ENCODE assay signal across 19 mouse cellular contexts in the genomic region with DNA sequence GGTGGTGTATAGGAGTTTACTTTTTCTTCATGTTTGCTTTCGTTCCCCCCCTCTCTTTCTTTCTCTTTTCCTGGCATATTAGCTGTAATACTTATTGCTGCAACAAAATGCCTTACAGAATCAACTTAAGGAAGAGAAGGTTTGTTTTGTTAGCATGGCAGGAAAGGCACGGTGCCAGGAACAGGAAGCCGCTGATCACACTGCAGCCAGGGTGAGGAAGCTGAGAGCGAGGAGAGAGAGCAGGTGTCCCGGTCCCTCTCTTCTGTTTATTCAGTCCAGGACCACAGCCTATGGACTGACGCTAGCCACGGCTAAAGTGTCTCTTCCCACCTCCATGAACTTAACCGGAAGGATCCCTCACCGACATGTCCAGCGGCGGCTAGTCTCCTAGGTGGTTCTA. TPM values are rescaled to one million over a fixed set of nuclear protein-coding genes. Genes with fewer than 3 reads are reported as not detected.
DNase-seq lines count a peak whose midpoint lies in the region; ATAC-seq and TF ChIP-seq lines count a peak whose summit lies in the region.
"Had no signal": no experiment of that assay in that cellular context is flagged by ENCODE, and none has a peak within 500 bp of the region (broad histone marks: within the 10 kb centered on the region; RNA-seq: fewer than 3 reads in every experiment).

No protein-coding gene starts in this region.

- no peak overlapping the region for H3K4me2 ChIP-seq in embryonic facial prominence, embryonic 12.5 days (replicated peaks)
- no peak overlapping the region for H3K4me2 ChIP-seq in kidney, postnatal 0 days (ENCODE audit: low read length)
- H3K4me2 ChIP-seq: forebrain, embryonic 15.5 days; midbrain, embryonic 12.5 days had no signal

- WGBS in embryonic facial prominence, embryonic 12.5 days: 57% methylated on average over 11 of the region's 11 CpGs
- WGBS in embryonic facial prominence, embryonic 10.5 days: 64% methylated on average over 11 of the region's 11 CpGs
- WGBS in kidney, postnatal 0 days: 36% methylated on average over 11 of the region's 11 CpGs

- 0 out of 2 replicates have a peak overlapping the region, but pooled peaks have one; percentile 23 for H3K27ac ChIP-seq in embryonic facial prominence, embryonic 12.5 days
- no peak overlapping the region for H3K27ac ChIP-seq in embryonic facial prominence, embryonic 10.5 days (replicated peaks)
- no peak overlapping the region for H3K27ac ChIP-seq in kidney, postnatal 0 days
- H3K27ac ChIP-seq: forebrain, embryonic 15.5 days; liver, embryonic 14.5 days; midbrain, embryonic 12.5 days had no signal

- no peaks in the 10 kb centered on the region for H3K9me3 ChIP-seq in embryonic facial prominence, embryonic 12.5 days
- H3K9me3 ChIP-seq in embryonic facial prominence, embryonic 10.5 days: no peaks in the 10 kb centered on the region
- H3K9me3 ChIP-seq in kidney, postnatal 0 days (replicated peaks; ENCODE audit: low read length): no peaks in the 10 kb centered on the region
- H3K9me3 ChIP-seq: forebrain, embryonic 15.5 days; midbrain, embryonic 12.5 days had no signal

- no peaks in the 10 kb centered on the region for H3K36me3 ChIP-seq in embryonic facial prominence, embryonic 12.5 days
- H3K36me3 ChIP-seq in embryonic facial prominence, embryonic 10.5 days (replicated peaks): no peaks in the 10 kb centered on the region
- no peaks in the 10 kb centered on the region for H3K36me3 ChIP-seq in kidney, postnatal 0 days (ENCODE audit: insufficient read depth, low read length)
- H3K36me3 ChIP-seq: forebrain, embryonic 15.5 days; midbrain, embryonic 12.5 days had no signal

- H3K9ac ChIP-seq in embryonic facial prominence, embryonic 12.5 days: no peak overlapping the region
- no peak overlapping the region for H3K9ac ChIP-seq in kidney, postnatal 0 days (ENCODE audit: low read depth, low read length)
- H3K9ac ChIP-seq: forebrain, embryonic 15.5 days; liver, embryonic 14.5 days; midbrain, embryonic 12.5 days had no signal

- no peak overlapping the region for H3K4me3 ChIP-seq in embryonic facial prominence, embryonic 12.5 days
- H3K4me3 ChIP-seq in embryonic facial prominence, embryonic 10.5 days: no peak overlapping the region
- no peak overlapping the region for H3K4me3 ChIP-seq in kidney, postnatal 0 days (replicated peaks; ENCODE audit: low read depth, low read length)
- H3K4me3 ChIP-seq: forebrain, embryonic 15.5 days; midbrain, embryonic 12.5 days had no signal

- H3K27me3 ChIP-seq in embryonic facial prominence, embryonic 12.5 days: peaks cover 20% of the 10 kb centered on the region
- peaks cover 31% of the 10 kb centered on the region for H3K27me3 ChIP-seq in embryonic facial prominence, embryonic 10.5 days (replicated peaks; ENCODE audit: low read depth, poor library complexity, severe bottlenecking)
- H3K27me3 ChIP-seq in kidney, postnatal 0 days (ENCODE audit: insufficient read depth, low read length): no peaks in the 10 kb centered on the region

- no peak for ATAC-seq in embryonic facial prominence, embryonic 12.5 days (ENCODE audit: insufficient number of reproducible peaks, insufficient read depth, low FRiP score, low TSS enrichment)
- no peak for ATAC-seq in kidney, postnatal 0 days (replicated peaks; ENCODE audit: low FRiP score, low read depth)
- ATAC-seq in erythroid progenitor cell, adult 5-6 weeks (replicated peaks; ENCODE audit: low FRiP score, poor library complexity, severe bottlenecking): no peak
- ATAC-seq: forebrain, embryonic 15.5 days; inflammation-experienced regulatory T-cells, adult 6 months had no signal

- peaks cover 31% of the 10 kb centered on the region for H3K4me1 ChIP-seq in embryonic facial prominence, embryonic 12.5 days
- H3K4me1 ChIP-seq in embryonic facial prominence, embryonic 10.5 days: peaks cover 53% of the 10 kb centered on the region
- H3K4me1 ChIP-seq in kidney, postnatal 0 days (replicated peaks; ENCODE audit: insufficient read depth, low read length): peaks cover 23% of the 10 kb centered on the region

- no peak for DNase-seq in embryonic facial prominence, embryonic 10.5 days (ENCODE audit: low spot score)
- peak; percentile 19 for DNase-seq in kidney, postnatal 0 days (ENCODE audit: low spot score)
- no peak for DNase-seq in kidney, adult 18-20 months
- DNase-seq in thymus, postnatal 14 days: peak; percentile 52
- no peak for DNase-seq in thymus, postnatal 25 days
- no peak for DNase-seq in right cerebral cortex, postnatal 4 days
- DNase-seq: adrenal gland, postnatal 14 days; cerebellum, adult 2 months had no signal

- TF ChIP-seq CTCF in kidney, postnatal 0 days (IDR thresholded peaks at IDR 0.05; ENCODE audit: low read depth): no peak

RNA-seq across cellular contexts. Expression of gene Grrp1, which starts 4.4 kb away (rescaled TPM):
- polyA plus RNA-seq in embryonic facial prominence, embryonic 12.5 days (2016; fragmentation: Nextera tagmentation; extraction: Ambion mirVana): 6.3 and 6.4 TPM in 2 replicates
- 7.4 and 7.9 TPM in 2 replicates for polyA plus RNA-seq in embryonic facial prominence, embryonic 10.5 days (2016; fragmentation: Nextera tagmentation; extraction: Ambion mirVana)
- polyA plus RNA-seq in kidney, postnatal 0 days (2015; fragmentation: Nextera tagmentation; extraction: Ambion mirVana): 10.8 and 12.3 TPM in 2 replicates
- total RNA-seq in erythroid progenitor cell, adult 5-6 weeks (2015; ENCODE audit: low replicate concordance): not detected in 2 replicates
- not detected in 2 replicates for total RNA-seq in erythroid progenitor cell, adult 5-6 weeks (2017; ENCODE audit: low replicate concordance)
- polyA plus RNA-seq: inflammation-experienced regulatory T-cells, adult 6 months had no signal

RNA-seq across cellular contexts. Expression of gene Gm30191, which starts 11.6 kb away (rescaled TPM):
- polyA plus RNA-seq in embryonic facial prominence, embryonic 12.5 days (2016; fragmentation: Nextera tagmentation; extraction: Ambion mirVana): not detected in 2 replicates
- not detected in 2 replicates for polyA plus RNA-seq in embryonic facial prominence, embryonic 10.5 days (2016; fragmentation: Nextera tagmentation; extraction: Ambion mirVana)
- polyA plus RNA-seq in kidney, postnatal 0 days (2015; fragmentation: Nextera tagmentation; extraction: Ambion mirVana): not detected in 2 replicates
- total RNA-seq in erythroid progenitor cell, adult 5-6 weeks (2015; ENCODE audit: low replicate concordance): not detected in 2 replicates
- total RNA-seq in erythroid progenitor cell, adult 5-6 weeks (2017; ENCODE audit: low replicate concordance): not detected in 2 replicates
- total RNA-seq: adrenal gland, postnatal 14 days; gastrocnemius, adult 18-20 months; heart, adult 8-10 months had no signal
- polyA plus RNA-seq: forebrain, embryonic 15.5 days; inflammation-experienced regulatory T-cells, adult 6 months; limb, embryonic 11.5 days; liver, embryonic 14.5 days; midbrain, embryonic 12.5 days; spleen, adult 2 months; stomach, embryonic 16.5 days had no signal

RNA-seq across cellular contexts. Expression of gene Zfp593, which starts 13.0 kb away (rescaled TPM):
- 19.5 and 19.8 TPM in 2 replicates for polyA plus RNA-seq in embryonic facial prominence, embryonic 12.5 days (2016; fragmentation: Nextera tagmentation; extraction: Ambion mirVana)
- polyA plus RNA-seq in embryonic facial prominence, embryonic 10.5 days (2016; fragmentation: Nextera tagmentation; extraction: Ambion mirVana): 21.0 and 21.8 TPM in 2 replicates
- polyA plus RNA-seq in kidney, postnatal 0 days (2015; fragmentation: Nextera tagmentation; extraction: Ambion mirVana): 14.0 and 16.3 TPM in 2 replicates
- 2.2 and 4.6 TPM in 2 replicates for total RNA-seq in erythroid progenitor cell, adult 5-6 weeks (2015; ENCODE audit: low replicate concordance)
- total RNA-seq in erythroid progenitor cell, adult 5-6 weeks (2017; ENCODE audit: low replicate concordance): not detected in 2 replicates

RNA-seq across cellular contexts. Expression of gene E130218I03Rik, which starts 14.9 kb away (rescaled TPM):
- polyA plus RNA-seq in embryonic facial prominence, embryonic 12.5 days (2016; fragmentation: Nextera tagmentation; extraction: Ambion mirVana): 1.4 and 1.7 TPM in 2 replicates
- polyA plus RNA-seq in embryonic facial prominence, embryonic 10.5 days (2016; fragmentation: Nextera tagmentation; extraction: Ambion mirVana): 0.32 and 1.1 TPM in 2 replicates
- 0.08 and 0.29 TPM in 2 replicates for polyA plus RNA-seq in kidney, postnatal 0 days (2015; fragmentation: Nextera tagmentation; extraction: Ambion mirVana)
- total RNA-seq in erythroid progenitor cell, adult 5-6 weeks (2015; ENCODE audit: low replicate concordance): not detected in 2 replicates
- not detected in 2 replicates for total RNA-seq in erythroid progenitor cell, adult 5-6 weeks (2017; ENCODE audit: low replicate concordance)
- total RNA-seq: adrenal gland, postnatal 14 days; heart, adult 8-10 months had no signal
- polyA plus RNA-seq: forebrain, embryonic 15.5 days; liver, embryonic 14.5 days; spleen, adult 2 months had no signal

RNA-seq across cellular contexts. Expression of gene Cnksr1, which starts 20.2 kb away (rescaled TPM):
- 2.1 and 2.5 TPM in 2 replicates for polyA plus RNA-seq in embryonic facial prominence, embryonic 12.5 days (2016; fragmentation: Nextera tagmentation; extraction: Ambion mirVana)
- polyA plus RNA-seq in embryonic facial prominence, embryonic 10.5 days (2016; fragmentation: Nextera tagmentation; extraction: Ambion mirVana): 2.6 and 3.4 TPM in 2 replicates
- 8.3 and 9.2 TPM in 2 replicates for polyA plus RNA-seq in kidney, postnatal 0 days (2015; fragmentation: Nextera tagmentation; extraction: Ambion mirVana)
- not detected in 2 replicates for total RNA-seq in erythroid progenitor cell, adult 5-6 weeks (2015; ENCODE audit: low replicate concordance)
- total RNA-seq in erythroid progenitor cell, adult 5-6 weeks (2017; ENCODE audit: low replicate concordance): not detected in 2 replicates
- polyA plus RNA-seq: inflammation-experienced regulatory T-cells, adult 6 months had no signal

Comparison
In these comparisons a context has a peak if more than half of its experiments do, and no peak if none do; other contexts are left out.
1. DNase-seq: peak in kidney, postnatal 0 days (single experiment) and thymus, postnatal 14 days (single experiment); none in embryonic facial prominence, embryonic 10.5 days (single experiment), kidney, adult 18-20 months (single experiment), thymus, postnatal 25 days (single experiment) and right cerebral cortex, postnatal 4 days (single experiment).